Mouse (Mus musculus) kidney, embryonic 14.5 days (tissue): ENCODE results near the gene Txndc5. TPM values are rescaled to one million over a fixed set of nuclear protein-coding genes. Genes with fewer than 3 reads are reported as not detected.

Source experiments
- ATAC-seq: fragments of 200-750 bp; cut with Nextera tagmentation; 2 replicates; pipeline ENCODE4 v1.8.0; 2017; ENCODE audit warnings: moderate number of reproducible peaks, mild to moderate bottlenecking, moderate TSS enrichment, moderate library complexity; ENCODE audit not compliant: low FRiP score, low TSS enrichment
- H3K27ac ChIP-seq: fragments of 300-500 bp; sonication (generic); 2 replicates; pipeline ENCODE4 v1.5.1; 2014; ENCODE audit warnings: low read depth, mild to moderate bottlenecking, low read length, moderate library complexity, mixed read lengths
- H3K27me3 ChIP-seq: fragments of 300-500 bp; sonication (generic); 2 replicates; pipeline ENCODE4 v1.6.1; 2014; ENCODE audit warnings: mild to moderate bottlenecking, low read length; ENCODE audit not compliant: control insufficient read depth, insufficient read depth
- H3K36me3 ChIP-seq: fragments of 300-500 bp; sonication (generic); 2 replicates; pipeline ENCODE4 v1.6.1; 2014; ENCODE audit warnings: low read length, mixed read lengths; ENCODE audit not compliant: control insufficient read depth, insufficient read depth
- H3K4me1 ChIP-seq: fragments of 300-500 bp; sonication (generic); 2 replicates; pipeline ENCODE4 v1.6.1; 2014; ENCODE audit warnings: low read length, mixed read lengths; ENCODE audit not compliant: control insufficient read depth, insufficient read depth
- H3K4me2 ChIP-seq: fragments of 300-500 bp; sonication (generic); replicated peaks from 2 replicates; pipeline ENCODE4 v1.6.1; 2014; ENCODE audit warnings: low read depth, mild to moderate bottlenecking, low read length
- H3K4me3 ChIP-seq: fragments of 300-500 bp; sonication (generic); 2 replicates; pipeline ENCODE4 v1.5.1; 2014; ENCODE audit warnings: mild to moderate bottlenecking, low read length
- H3K9ac ChIP-seq: fragments of 300-500 bp; sonication (generic); 2 replicates; pipeline ENCODE4 v1.6.1; 2014; ENCODE audit warnings: low read depth, mild to moderate bottlenecking, low read length, moderate library complexity
- H3K9me3 ChIP-seq: fragments of 300-500 bp; sonication (generic); 2 replicates; pipeline ENCODE4 v1.6.1; 2016; ENCODE audit warnings: low read length; ENCODE audit not compliant: control insufficient read depth
- WGBS: fragments of 180-500 bp; shearing (Covaris S2); extraction: QIAGEN DNeasy Blood & Tissue Kit; methylation state at CpG from one replicate; pipeline ENCODE4 v1.1.7; 2014; 5-methylcytosine and 5-hydroxymethylcytosine counted together
- polyA plus RNA-seq: library from polyadenylated mRNA; unstranded; fragments of >200 nt; fragmentation: Nextera tagmentation; extraction: Ambion mirVana; gene quantifications from 2 replicates; pipeline ENCODE4 v1.2.1, GENCODE M21; 2014

The Txndc5 gene
- polyA plus RNA-seq, 1 experiment from 2014 or later = 263 TPM

DNA sequence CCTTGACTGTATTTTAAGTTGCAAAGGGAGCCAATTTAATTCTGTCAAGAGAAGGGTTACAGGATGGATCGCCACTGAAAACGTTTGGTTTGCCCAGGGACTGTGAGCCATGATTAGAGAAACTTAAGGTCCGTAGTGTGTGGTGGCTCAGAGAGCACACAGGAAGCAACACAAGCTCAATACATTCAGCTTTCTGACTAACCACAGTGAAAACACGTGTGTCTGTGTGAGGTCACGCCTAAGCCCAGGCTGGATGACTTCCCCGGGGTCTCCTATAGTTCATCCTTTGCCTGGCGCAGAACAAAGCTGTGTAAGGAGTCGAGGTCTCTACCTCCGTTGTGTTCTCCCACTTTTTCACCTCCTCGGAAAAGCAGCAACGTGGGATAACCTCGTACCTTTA lies 27.3 kb downstream of the Txndc5 start:
- H3K36me3 ChIP-seq = peaks cover 66% of the 10 kb centered on the region
- WGBS = 94% methylated on average over 12 of the region's 12 CpGs

DNA sequence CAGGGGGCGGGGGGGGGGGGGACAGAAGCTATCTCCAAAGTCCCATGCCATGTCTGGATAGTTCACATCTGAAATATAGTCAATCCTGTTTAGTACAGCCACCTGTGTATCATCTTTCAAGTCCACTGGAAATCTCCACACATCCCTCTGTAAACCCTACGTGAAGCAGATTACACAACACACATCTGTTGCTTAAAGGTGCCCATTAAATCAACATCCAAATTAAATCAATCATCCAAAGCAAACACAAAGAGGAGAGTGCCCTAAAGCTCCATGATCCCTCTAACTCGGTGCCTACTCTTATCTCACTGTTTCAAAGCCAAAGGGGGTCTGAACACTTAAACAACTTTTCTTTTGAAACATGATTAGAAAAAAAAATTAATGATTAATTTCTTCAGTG lies 31.9 kb downstream of the Txndc5 start:
- no peak overlapping the region for H3K9ac ChIP-seq
- H3K4me1 ChIP-seq = no peaks in the 10 kb centered on the region
- no peak overlapping the region for H3K4me3 ChIP-seq
- H3K36me3 ChIP-seq = peaks cover 22% of the 10 kb centered on the region
- WGBS = 47% methylated on average over 3 of the region's 3 CpGs
- no peak overlapping the region for H3K27ac ChIP-seq
- H3K9me3 ChIP-seq = no peaks in the 10 kb centered on the region; the same call in 1 of the 2 replicates
- no peak overlapping the region for H3K4me2 ChIP-seq
- H3K27me3 ChIP-seq = no peaks in the 10 kb centered on the region
- no peak for ATAC-seq

More for the DNA sequence above, 27.3 kb downstream of the Txndc5 start:
- no peak overlapping the region for H3K4me2 ChIP-seq
- H3K9ac ChIP-seq = no peak overlapping the region
- ATAC-seq = no peak
- no peaks in the 10 kb centered on the region for H3K9me3 ChIP-seq
- H3K27ac ChIP-seq = no peak overlapping the region
- H3K4me3 ChIP-seq = no peak overlapping the region
- no peaks in the 10 kb centered on the region for H3K4me1 ChIP-seq
- no peaks in the 10 kb centered on the region for H3K27me3 ChIP-seq

DNA sequence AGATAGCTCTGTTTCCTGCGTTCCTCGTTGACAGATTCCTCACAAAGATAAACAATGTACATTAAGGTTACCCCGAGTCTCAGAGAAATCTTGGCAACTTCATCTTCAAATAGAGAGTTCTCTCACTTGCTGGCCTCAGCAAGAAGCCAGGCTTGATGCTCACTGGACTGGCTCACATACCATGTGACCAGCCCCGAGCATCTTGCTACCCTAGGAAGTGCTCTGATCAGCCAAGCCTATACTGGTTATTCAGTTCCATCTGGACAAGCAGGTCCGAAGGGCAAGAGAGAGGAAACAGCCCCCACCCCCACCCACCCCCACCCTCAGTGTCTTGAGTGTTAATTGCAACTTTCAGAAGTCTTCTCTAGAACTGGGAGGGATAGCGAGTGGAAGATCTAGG lies 41.9 kb downstream of the Txndc5 start:
- ATAC-seq = no peak; the same call in 1 of the 2 replicates
- 69% methylated on average over 6 of the region's 6 CpGs for WGBS
- H3K9me3 ChIP-seq = no peaks in the 10 kb centered on the region

DNA sequence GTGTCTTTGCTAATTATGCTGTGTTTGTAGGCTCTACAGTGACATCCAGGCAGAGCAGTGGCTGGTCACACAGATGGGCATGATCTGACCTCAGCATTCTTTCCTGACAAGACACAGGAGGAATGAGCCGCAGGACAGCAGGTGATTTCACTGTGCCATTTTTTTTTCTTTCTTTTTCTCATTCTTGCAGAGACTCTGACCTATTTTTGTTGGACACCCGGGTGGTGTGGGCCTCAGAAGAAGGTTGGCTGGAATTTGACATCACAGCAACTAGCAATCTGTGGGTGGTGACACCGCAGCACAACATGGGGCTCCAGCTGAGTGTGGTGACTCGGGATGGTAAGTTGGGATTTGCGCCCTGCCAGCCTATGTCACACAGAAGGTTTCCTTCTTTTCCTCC lies 43.9 kb downstream of the Txndc5 start:
- Histone ChIP-seq H3K36me3 (no peaks in the 10 kb centered on the region), H3K9ac (no peak overlapping the region), H3K27ac (no peak overlapping the region), H3K4me1 (no peaks in the 10 kb centered on the region), H3K4me2 (no peak overlapping the region), H3K4me3 (no peak overlapping the region), H3K27me3 (no peaks in the 10 kb centered on the region), H3K9me3 (no peaks in the 10 kb centered on the region)
- whole genome bisulfite sequencing = 74% methylated on average over 5 of the region's 5 CpGs
- no peak for ATAC-seq

More for the DNA sequence above, 41.9 kb downstream of the Txndc5 start:
- H3K36me3 ChIP-seq = no peaks in the 10 kb centered on the region
- no peak overlapping the region for H3K9ac ChIP-seq
- no peaks in the 10 kb centered on the region for H3K4me1 ChIP-seq
- no peaks in the 10 kb centered on the region for H3K27me3 ChIP-seq
- no peak overlapping the region for H3K4me2 ChIP-seq
- no peak overlapping the region for H3K27ac ChIP-seq
- H3K4me3 ChIP-seq = no peak overlapping the region

DNA sequence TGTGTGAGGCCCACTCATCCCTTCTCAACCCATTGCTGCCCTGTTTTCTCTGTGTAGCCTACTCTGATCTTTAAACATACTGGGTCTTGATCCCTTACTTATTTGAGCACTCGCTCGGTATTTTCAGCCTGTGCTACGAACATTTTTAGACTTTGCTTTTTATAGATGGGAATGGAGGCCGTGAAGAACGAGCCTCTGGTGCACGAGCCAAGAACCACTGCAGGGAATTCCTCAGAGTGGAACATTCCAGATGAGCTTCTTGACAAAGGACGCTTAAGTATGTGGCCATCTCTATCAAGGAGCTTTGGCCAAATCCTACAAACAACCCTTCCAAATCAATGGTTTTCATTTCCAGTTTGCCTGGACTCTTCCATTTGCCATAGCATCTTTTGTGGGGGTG lies 47.6 kb downstream of the Txndc5 start:
- H3K4me1 ChIP-seq = no peaks in the 10 kb centered on the region
- H3K36me3 ChIP-seq = no peaks in the 10 kb centered on the region
- ATAC-seq = no peak
- no peak overlapping the region for H3K4me3 ChIP-seq
- no peaks in the 10 kb centered on the region for H3K9me3 ChIP-seq
- H3K27ac ChIP-seq = no peak overlapping the region
- no peak overlapping the region for H3K4me2 ChIP-seq
- 92% methylated on average over 7 of the region's 7 CpGs for WGBS
- no peaks in the 10 kb centered on the region for H3K27me3 ChIP-seq
- H3K9ac ChIP-seq = no peak overlapping the region

DNA sequence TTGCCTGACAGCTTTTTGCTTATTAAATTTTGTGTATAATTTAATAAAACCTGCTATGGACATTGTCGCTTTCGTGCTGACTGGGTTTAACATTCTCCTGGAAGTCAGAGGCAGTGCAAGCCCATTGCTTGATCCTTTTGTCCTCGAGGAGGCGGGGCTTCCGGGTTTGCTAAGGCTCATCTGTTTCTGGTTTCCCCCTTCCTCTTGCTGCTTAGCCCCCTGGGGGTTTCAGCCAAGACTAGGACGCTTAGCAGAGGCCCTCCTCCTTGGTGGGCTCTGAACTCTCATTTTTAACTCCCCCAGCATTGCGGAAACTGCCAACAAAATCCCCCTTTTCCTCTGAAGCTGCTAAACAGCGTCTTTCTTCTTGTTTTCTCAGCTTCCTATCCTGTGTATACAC lies 51.7 kb downstream of the Txndc5 start:
- no peak overlapping the region for H3K9ac ChIP-seq
- no peaks in the 10 kb centered on the region for H3K36me3 ChIP-seq
- H3K9me3 ChIP-seq = no peaks in the 10 kb centered on the region
- H3K27ac ChIP-seq = no peak overlapping the region
- H3K27me3 ChIP-seq = no peaks in the 10 kb centered on the region
- no peak for ATAC-seq
- no peak overlapping the region for H3K4me3 ChIP-seq
- H3K4me1 ChIP-seq = no peaks in the 10 kb centered on the region
- 51% methylated on average over 8 of the region's 8 CpGs for WGBS
- H3K4me2 ChIP-seq = no peak overlapping the region

DNA sequence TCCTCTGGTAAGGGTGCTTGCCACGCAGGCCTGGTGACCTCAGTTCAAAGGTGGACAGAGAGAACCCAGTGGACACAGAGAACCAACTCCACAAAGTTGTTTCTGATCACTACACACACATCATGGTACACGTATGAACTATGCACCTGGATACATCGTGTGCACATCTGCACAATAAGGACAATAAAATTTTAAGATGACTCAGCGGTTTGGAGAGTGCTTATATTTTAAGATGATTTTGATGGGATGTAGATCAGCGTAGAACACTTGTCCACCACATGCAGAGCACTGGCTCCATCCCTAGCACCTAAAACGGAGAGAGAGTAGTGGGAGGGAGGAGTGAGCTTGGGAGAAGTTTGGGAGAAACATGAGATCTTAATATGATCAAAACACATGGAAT lies 55.1 kb downstream of the Txndc5 start:
- no peak overlapping the region for H3K9ac ChIP-seq
- WGBS = 88% methylated on average over 6 of the region's 6 CpGs
- H3K4me1 ChIP-seq = no peaks in the 10 kb centered on the region
- ATAC-seq = no peak
- H3K9me3 ChIP-seq = no peaks in the 10 kb centered on the region
- no peak overlapping the region for H3K4me3 ChIP-seq
- H3K27me3 ChIP-seq = no peaks in the 10 kb centered on the region
- H3K4me2 ChIP-seq = no peak overlapping the region
- no peaks in the 10 kb centered on the region for H3K36me3 ChIP-seq
- H3K27ac ChIP-seq = no peak overlapping the region

DNA sequence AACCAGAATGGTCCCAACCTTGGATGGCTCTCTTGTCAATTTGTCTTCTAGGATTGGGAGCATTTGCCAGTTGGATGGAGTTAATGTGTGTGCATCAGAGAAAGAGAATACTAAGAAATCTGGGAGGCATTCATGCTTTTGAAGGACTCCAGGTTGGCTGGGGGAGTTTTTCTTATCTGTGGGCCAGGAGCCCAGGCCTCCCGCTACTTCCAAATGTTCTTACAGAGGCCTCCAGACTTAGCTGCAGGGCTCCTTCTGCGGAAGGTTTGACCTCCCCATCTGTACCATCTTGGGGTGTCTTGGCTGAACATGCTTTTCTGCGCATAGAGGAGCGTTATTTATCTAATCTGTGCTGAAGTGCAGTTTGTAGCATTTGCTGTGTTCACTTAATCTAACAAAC lies 56.0 kb downstream of the Txndc5 start:
- Histone ChIP-seq H3K4me3 (no peak overlapping the region), H3K4me2 (no peak overlapping the region), H3K9ac (no peak overlapping the region), H3K9me3 (no peaks in the 10 kb centered on the region), H3K36me3 (no peaks in the 10 kb centered on the region), H3K27ac (no peak overlapping the region), H3K4me1 (no peaks in the 10 kb centered on the region), H3K27me3 (no peaks in the 10 kb centered on the region)
- WGBS = 93% methylated on average over 4 of the region's 4 CpGs
- ATAC-seq = no peak

DNA sequence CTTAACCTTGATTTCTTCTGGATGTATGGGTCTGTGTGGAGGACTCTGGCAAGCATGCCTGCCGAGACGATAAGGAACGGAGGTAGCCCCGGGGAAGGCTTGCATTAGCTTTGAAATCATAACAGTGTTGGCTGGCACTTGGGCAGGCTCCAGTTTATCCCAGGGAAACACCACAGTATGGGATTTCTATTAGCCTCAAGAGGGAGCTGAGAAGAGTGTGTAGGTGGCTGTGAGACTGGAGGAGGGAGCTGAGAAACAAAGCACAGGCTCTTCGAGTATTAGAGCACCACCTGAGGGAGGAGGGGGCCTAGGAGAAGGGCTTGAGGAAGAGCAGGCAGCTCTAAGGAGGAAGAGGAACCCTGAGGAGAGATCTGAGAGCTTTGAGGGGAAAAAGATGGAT lies 57.7 kb downstream of the Txndc5 start:
- H3K4me3 ChIP-seq = no peak overlapping the region
- ATAC-seq = no peak
- H3K9ac ChIP-seq = no peak overlapping the region
- H3K27ac ChIP-seq = no peak overlapping the region
- WGBS = 83% methylated on average over 5 of the region's 5 CpGs
- no peaks in the 10 kb centered on the region for H3K9me3 ChIP-seq
- no peaks in the 10 kb centered on the region for H3K27me3 ChIP-seq
- H3K4me2 ChIP-seq = no peak overlapping the region
- H3K36me3 ChIP-seq = no peaks in the 10 kb centered on the region
- no peaks in the 10 kb centered on the region for H3K4me1 ChIP-seq

DNA sequence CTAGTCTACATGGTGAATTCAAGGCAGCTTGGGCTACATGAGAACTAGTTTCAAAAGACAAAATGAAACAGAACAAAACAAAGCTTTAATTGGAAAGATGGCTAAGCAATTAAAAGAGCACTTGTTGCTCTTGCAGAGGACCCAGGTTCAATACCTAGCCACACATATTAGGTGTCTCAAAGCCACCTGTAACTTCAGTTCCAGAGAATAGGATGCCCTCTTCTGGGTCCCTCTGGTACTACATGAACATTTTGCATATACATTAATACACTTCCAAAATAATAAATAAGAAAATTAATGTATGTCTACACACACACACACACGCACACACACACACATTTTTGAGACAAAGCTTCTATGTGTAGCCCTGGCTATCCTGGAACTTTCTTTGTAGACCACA lies 65.2 kb downstream of the Txndc5 start:
- H3K27ac ChIP-seq = no peak overlapping the region
- no peaks in the 10 kb centered on the region for H3K4me1 ChIP-seq
- WGBS = 85% methylated on average over 1 of the region's 1 CpGs
- no peaks in the 10 kb centered on the region for H3K9me3 ChIP-seq
- no peak for ATAC-seq
- H3K36me3 ChIP-seq = no peaks in the 10 kb centered on the region
- H3K9ac ChIP-seq = no peak overlapping the region
- H3K4me2 ChIP-seq = no peak overlapping the region
- no peak overlapping the region for H3K4me3 ChIP-seq
- H3K27me3 ChIP-seq = no peaks in the 10 kb centered on the region
